Mouse (Mus musculus): ENCODE measurements at regions not wholly inside any gene's neighbourhood (a gene's known extent, or its start where the extent isn't known, plus 50 kb on each side); places are given as distances from the start of the nearest gene placed in this dataset.

DNA sequence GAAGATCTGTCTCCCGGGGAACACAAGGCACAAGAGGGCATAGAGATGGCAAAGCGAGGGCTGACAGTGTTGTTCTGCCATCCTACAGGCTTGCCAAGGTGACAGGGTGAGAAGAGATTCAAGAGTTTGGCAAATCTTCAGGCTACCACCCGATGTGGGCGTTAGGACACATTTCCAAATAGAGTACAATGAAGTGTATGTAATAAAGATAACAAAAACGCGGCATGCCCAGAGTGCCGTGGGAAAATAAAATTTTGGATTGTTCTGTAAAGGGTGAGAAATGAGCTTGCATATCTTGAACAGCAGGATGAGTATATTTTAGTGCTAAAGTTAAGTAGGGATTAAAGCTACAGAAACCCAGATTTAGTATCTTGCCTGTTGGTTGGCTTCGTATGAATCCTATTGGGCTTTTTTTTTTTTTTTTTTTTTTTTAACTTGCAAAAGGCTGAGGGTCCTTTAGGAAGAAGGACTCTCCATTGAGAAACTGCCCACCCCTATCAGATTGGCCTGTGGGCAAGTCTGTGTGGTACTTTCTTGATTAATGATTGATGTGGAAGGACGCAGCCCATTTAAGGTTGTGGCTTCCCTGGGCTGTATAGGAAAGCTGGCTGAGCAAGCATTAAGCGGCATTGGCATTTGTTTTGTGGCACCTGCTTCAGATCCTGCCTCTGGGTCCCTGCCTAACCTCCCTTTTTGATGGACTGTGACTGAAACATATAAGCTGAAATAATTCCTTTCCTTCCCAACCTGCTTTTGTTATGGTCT, 131.7 kb upstream of the Marcks start:
- intact Hi-C loops (cut with DNase I): no loop called here
- no peak for DNase-seq (ENCODE audit: low spot score in 2 of 2)

GRCm38 (mm10) chr10:37266909-37267308, 128.2 kb upstream of the Marcks start:
- no peak for DNase-seq (ENCODE audit: low spot score in 2 of 2)
- intact Hi-C loops (cut with DNase I): no loop called here

- intact Hi-C loops (cut with DNase I): no loop called here
- peak; percentile 39 for DNase-seq (ENCODE audit: low spot score in 2 of 2)
Measured at GRCm38 (mm10) chr10:37260791-37261488, 122.2 kb upstream of the Marcks start.

DNA sequence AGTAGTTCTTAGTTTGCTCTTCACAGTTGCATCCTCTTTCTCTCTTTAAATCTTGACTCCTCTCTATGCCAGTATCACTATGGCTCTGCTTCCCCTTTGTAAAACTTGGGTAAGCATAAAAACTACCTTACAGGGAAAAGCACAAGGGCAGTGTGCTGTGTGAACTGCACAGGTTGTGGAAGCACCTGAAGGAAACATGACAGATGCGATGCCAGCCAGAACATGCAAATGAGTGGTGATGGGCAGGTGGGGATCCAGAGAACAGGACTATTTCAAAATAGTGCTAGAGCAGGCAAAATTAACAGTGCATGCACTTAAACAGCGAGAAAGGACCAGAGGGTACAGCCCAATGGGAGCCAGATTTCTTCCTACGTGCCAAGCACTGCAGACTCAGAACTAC, 120.5 kb upstream of the Marcks start:
- intact Hi-C loops (cut with DNase I): no loop called here
- DNase-seq (ENCODE audit: low spot score in 2 of 2): no peak

DNA sequence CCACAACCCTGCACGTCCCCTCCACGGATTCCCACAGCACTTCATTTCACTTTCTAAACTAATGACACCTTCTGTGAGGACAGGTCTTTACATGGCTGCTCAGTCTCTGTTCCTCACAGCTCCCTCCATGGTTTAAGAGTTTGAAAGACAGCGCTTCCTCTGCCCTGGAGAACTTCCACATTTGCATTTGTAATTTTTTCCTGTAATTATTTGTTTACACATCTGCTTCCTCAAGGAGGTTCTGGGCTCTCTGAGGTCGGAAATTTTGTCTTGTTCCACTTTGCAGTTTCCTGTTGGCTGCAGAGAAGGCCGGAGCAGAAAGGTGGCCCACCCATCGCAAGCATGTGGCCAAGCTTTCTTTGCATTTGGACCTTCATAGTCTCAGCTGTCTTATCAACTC, 118.8 kb upstream of the Marcks start:
- no peak for DNase-seq (ENCODE audit: low spot score in 2 of 2)
- intact Hi-C loops (cut with DNase I): no loop called here

- intact Hi-C loops (cut with DNase I): no loop called here
- no peak for DNase-seq (ENCODE audit: low spot score in 2 of 2)
Measured at GRCm38 (mm10) chr10:37250934-37251521, 112.3 kb upstream of the Marcks start.

DNA sequence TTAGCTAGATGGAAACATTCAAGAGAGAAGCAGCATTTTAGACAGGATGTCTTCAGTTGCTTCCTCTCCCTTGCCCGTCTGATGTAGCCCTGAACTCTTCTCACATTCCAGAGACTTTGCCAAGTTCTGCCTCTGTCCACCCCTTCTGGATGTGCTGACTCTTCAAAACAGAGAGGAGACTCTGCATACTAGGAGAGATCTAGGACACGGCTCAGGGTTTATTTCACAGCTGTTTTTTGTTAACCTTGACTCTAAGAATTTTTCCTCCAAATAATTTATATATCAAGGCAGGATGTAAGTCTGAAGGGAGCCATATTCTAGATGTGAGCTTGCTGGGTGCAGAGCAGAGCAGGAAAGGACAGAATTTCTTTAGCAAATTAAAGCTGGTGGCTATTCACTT, 111.4 kb upstream of the Marcks start:
- intact Hi-C loops (cut with DNase I): no loop called here
- no peak for DNase-seq (ENCODE audit: low spot score in 2 of 2)

- intact Hi-C loops (cut with DNase I): loop anchor here (5.0 kb wide), 1 partner anchor 112 kb away; the partner anchor contains the start of gene Marcks
- DNase-seq (ENCODE audit: low spot score in 2 of 2): no peak
Measured at GRCm38 (mm10) chr10:37249511-37249910, 110.8 kb upstream of the Marcks start.

DNA sequence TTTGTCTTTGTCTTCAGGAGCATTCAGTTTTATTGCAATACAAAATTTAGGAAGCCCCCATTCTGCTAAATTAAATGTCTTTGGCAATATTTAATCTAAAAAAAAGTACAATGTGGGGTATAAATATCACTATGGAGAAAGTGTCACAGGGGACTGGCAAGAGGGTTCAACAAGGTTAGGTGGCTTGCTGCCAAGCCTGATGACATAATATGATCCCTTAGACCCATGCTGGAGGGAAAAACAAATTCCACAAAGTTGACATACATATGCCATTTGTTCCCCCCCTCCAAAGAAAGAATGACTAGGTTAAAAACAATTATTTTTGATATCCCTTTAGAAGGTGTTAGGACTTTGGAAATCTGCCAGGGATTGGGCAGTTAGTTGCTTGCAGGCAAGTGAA, 108.4 kb upstream of the Marcks start:
- no peak for DNase-seq (ENCODE audit: low spot score in 2 of 2)
- intact Hi-C loops (cut with DNase I): loop anchor here (5.0 kb wide), 1 partner anchor 110 kb away; the partner anchor contains the start of gene Marcks

- intact Hi-C loops (cut with DNase I): no loop called here
- no peak for DNase-seq (ENCODE audit: low spot score in 2 of 2)
Measured at GRCm38 (mm10) chr10:37243136-37243535, 104.4 kb upstream of the Marcks start.

GRCm38 (mm10) chr10:37241821-37242263, 103.1 kb upstream of the Marcks start:
- no peak for DNase-seq (ENCODE audit: low spot score in 2 of 2)
- intact Hi-C loops (cut with DNase I): no loop called here

GRCm38 (mm10) chr10:37240634-37241033, 101.9 kb upstream of the Marcks start:
- DNase-seq (ENCODE audit: low spot score in 2 of 2): peak in 1 of 2 experiments; percentile 31
- intact Hi-C loops (cut with DNase I): no loop called here

DNA sequence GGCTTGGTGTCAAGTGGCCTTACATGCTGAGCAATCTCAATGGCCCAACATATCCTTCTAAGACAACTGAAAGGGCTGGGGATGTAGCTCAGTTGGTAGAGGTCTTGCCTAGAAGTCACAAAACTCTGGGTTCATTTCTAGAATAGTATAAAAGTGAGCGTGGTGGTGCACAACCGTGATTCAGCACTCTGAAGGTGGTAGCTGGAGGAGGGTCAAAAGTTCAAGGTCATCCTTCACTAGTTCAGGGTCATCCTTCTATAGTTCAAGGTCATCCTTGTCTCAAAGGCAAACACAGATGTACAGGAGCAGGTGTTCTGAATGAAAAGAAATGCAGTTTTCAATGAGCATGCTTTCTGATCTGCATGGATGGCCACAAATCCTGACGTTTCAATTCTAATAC, 101.5 kb upstream of the Marcks start:
- no peak for DNase-seq (ENCODE audit: low spot score in 2 of 2)

GRCm38 (mm10) chr10:37236001-37236822, 97.5 kb upstream of the Marcks start:
- intact Hi-C loops (cut with DNase I): no loop called here

More for the DNA sequence above, 101.5 kb upstream of the Marcks start:
- intact Hi-C loops (cut with DNase I): no loop called here

GRCm38 (mm10) chr10:37231936-37232556, 93.3 kb upstream of the Marcks start:
- intact Hi-C loops (cut with DNase I): no loop called here
- DNase-seq (ENCODE audit: low spot score in 2 of 2): peak in 1 of 2 experiments; percentile 11

More at GRCm38 (mm10) chr10:37236001-37236822, 97.5 kb upstream of the Marcks start:
- no peak for DNase-seq (ENCODE audit: low spot score in 2 of 2)

DNA sequence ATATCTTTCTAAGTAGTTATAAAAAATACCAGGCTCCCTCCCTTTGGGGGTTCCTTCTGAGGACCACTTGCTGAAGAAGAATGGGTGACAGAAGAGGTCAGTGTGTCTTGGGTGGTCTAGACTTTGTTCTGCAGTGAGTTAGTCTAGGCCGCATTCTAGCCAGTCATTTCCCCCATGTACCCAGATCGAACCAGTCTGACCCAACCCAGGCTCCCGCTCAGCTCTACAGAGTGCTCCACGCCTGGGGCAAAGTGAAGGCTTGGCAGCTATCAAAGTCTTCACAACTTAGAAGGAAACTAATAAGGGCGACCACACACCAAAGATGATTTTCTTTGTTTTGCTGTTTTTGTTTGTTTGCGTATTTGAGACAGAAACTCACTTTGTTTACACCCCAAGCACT, 92.4 kb upstream of the Marcks start:
- intact Hi-C loops (cut with DNase I): no loop called here
- no peak for DNase-seq (ENCODE audit: low spot score in 2 of 2)

DNA sequence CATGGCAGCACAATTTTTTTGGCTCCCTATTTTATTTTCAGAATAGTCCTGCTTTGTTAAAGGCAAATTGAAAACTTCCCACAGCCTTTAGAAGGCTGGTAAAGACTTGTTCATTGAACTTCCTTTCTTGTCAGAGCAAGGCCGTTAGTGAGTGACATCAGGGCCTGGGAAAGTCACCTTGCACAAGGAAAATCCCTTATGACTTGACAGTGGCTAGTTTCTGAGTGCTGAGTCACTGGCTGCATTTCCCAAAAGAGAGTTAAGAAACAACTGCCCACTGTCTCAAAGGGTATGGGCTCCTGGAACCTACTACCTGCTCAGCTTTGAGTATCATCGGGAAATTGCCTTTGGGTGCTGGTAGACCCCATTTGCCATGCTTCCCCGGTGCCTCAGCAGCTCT, 89.2 kb upstream of the Marcks start:
- no peak for DNase-seq (ENCODE audit: low spot score in 2 of 2)
- intact Hi-C loops (cut with DNase I): no loop called here

GRCm38 (mm10) chr10:37221730-37222129, 83.0 kb upstream of the Marcks start:
- DNase-seq (ENCODE audit: low spot score in 2 of 2): no peak
- intact Hi-C loops (cut with DNase I): no loop called here

- no peak for DNase-seq (ENCODE audit: low spot score in 2 of 2)
- intact Hi-C loops (cut with DNase I): no loop called here
Measured at GRCm38 (mm10) chr10:37220434-37220833, 81.7 kb upstream of the Marcks start.
